Mouse (Mus musculus) MEL-GATA-1-ER (cell line): ENCODE data around the gene Kirrel3.

Experiments
- DNase-seq: peaks from one replicate; pipeline ENCODE4 v3.0.0-alpha.2; 2012; ENCODE audit warnings: low read depth; ENCODE audit errors: extremely low read depth

Gene Kirrel3

GRCm38 (mm10) chr9:34882211-34882610 is 396.5 kb downstream of the Kirrel3 start:
- DNase-seq, result no peak

GRCm38 (mm10) chr9:34883122-34883521 is 397.4 kb downstream of the Kirrel3 start:
- DNase-seq, result no peak

GRCm38 (mm10) chr9:34884325-34884724 is 398.6 kb downstream of the Kirrel3 start:
- no peak for DNase-seq

GRCm38 (mm10) chr9:34884942-34885341 is 399.2 kb downstream of the Kirrel3 start:
- no peak for DNase-seq

GRCm38 (mm10) chr9:34886746-34887145 is 401.1 kb downstream of the Kirrel3 start:
- no peak for DNase-seq

DNA sequence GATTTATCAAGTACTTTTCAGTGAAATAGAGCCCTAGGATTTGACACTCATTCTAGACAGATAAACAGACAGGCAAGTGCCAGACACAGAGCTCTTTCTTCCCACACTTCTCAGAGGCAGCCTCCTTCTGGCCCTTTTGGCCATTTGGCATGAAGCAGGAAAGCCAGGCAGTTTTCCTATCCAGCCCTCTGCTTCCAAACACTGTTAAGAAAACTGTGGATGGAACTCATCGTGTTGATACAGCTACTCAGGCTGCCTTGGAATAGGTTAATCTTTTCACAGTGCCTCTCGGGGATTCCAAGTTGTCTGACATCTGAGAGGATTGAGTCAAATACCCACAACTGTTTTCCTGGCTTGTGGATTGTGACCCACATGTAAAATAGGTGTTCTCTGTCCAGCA is 401.5 kb downstream of the Kirrel3 start:
- no peak for DNase-seq

DNA sequence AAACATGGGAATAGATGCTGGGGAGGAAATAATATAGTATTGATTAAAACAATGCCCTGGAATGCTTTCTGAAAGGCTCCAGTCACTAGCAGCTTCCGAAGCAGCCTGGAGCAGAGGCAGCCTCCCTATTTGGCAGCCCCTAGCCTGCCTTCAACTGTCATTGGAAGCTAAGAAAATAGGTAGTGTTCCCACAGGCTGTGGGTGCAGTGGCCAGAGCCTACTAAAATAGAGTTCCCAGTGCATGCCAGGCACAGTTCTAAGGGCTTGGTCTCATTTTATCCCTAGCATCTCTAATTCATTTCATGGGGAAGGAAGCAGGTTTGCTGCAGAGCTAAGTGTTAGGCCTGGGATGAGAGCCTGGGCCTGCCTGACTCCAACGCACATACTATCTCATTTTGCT is 402.6 kb downstream of the Kirrel3 start:
- no peak for DNase-seq

- DNase-seq, result no peak
Observed at GRCm38 (mm10) chr9:34901216-34901615, 415.5 kb downstream of the Kirrel3 start.

DNA sequence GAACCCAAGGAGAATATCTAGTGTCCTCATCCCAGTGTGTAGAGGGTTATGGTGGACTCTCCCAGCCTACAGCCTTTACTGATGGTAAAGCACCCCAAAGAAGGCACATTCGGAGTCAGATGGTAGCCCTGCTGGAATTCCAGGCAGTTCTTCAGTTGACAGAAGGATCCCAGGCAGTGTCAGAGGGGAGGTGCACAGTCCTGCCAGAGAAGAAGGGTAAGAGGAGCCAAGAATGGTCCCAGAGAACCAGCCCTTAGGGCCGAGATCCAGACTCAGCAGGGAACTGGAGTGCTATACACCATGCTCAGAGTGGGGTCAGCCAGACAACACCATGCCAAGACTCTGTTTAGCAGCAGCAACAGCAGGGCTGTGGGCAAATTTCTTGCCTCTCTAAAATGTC is 416.2 kb downstream of the Kirrel3 start:
- no peak for DNase-seq

GRCm38 (mm10) chr9:34905164-34905563 is 419.5 kb downstream of the Kirrel3 start:
- DNase-seq, result no peak

DNA sequence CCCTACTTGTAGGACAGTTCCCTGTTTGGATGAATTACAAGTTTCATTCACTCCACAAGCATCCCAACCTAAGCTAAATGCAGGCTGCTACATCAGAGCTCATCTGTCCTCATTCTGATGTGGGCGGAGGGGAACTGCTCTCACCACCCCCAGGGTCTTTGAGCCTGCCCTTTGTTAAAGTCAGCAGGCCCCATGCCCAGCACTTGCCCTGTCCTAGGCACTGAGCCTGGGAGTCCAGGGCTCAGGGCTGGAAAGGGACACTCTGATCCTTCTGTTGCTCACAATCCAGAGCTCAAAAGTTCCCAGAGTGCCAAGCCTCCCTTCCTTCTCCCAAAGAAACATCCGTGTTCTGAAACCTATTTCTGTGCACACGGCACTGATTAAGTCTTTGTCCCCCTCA is 422.3 kb downstream of the Kirrel3 start:
- DNase-seq, result no peak

GRCm38 (mm10) chr9:34911838-34912237 is 426.1 kb downstream of the Kirrel3 start:
- no peak for DNase-seq

- DNase-seq, result no peak
Observed at GRCm38 (mm10) chr9:34912273-34912972, 426.7 kb downstream of the Kirrel3 start.

- DNase-seq, result no peak
Observed at GRCm38 (mm10) chr9:34912996-34913395, 427.3 kb downstream of the Kirrel3 start.

- no peak for DNase-seq
Observed at GRCm38 (mm10) chr9:34918976-34919375, 433.3 kb downstream of the Kirrel3 start.

DNA sequence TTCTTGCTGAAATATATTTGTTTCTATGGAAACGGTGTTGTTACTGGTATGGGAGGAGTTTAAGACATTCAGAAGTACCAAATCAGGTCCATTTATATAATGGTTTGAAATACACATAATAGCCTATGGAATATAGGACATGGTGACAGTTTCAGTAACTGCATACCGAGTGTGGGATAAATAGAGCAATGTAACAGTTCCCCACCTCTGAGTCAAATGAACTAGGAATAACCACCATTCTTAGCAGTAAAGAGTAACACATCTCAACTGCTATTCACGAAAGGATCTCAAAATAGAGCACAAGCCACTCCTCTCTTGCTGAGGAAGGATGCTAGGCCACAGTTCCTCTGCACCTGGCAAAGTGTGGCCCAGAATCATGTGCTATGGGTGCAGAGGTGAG is 434.4 kb downstream of the Kirrel3 start:
- DNase-seq, result no peak

- no peak for DNase-seq
Observed at GRCm38 (mm10) chr9:34921941-34922340, 436.2 kb downstream of the Kirrel3 start.

DNA sequence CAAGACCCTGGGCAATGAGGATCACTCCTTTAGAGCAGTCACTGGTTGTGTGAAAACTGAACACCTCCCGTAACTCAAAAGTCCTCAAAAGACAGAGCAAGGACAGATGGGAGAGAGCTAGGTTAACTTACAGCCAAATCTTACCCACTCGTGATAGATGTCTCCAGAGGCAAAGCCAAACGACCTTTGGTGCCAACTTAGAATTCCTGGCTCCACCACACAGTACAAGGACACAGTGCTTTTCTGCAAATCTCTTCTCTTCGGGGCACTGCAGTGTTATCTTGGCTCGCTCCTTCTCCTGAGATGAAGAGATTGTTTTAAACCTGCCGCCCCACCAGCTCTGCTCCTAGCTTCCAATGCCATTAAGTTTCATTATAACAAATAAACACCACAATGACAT is 437.0 kb downstream of the Kirrel3 start:
- no peak for DNase-seq

DNA sequence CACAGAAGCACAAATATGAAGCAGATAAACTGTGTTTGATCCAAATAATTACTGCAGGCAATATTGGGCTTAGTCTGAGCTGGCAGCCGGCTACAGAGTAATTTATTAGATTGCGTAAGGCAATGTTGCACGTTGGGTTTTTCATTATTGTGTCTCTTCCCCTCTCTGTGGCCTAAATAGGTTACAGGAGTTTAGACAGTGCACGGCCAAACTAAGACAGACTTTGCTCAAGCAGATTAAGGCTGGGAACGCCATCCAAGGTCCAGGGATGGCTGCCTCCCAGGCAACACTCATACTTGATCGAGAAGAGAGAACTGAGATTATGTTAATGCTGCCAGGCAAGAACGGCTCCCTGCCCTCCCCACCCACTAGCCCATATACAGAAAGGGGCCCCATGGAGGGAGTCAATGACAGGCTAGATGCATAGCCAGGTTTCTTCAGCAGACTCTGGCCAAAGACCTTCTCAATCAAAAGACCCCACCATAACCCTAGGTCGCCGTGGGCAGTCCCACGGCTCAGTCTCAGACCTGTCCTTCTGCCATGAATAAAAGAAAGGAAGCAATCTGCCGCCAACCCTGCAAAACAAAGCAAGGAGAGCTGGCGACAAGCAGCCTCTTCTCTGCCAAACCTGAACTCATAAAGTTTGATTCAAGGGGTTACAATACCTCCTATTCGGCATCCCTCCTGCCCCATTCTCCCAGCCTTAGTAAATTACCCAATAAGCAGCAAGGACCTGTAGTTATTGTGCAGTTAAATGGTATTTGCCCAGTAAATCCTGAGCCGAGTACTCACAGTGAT is 437.6 kb downstream of the Kirrel3 start:
- DNase-seq, result no peak

DNA sequence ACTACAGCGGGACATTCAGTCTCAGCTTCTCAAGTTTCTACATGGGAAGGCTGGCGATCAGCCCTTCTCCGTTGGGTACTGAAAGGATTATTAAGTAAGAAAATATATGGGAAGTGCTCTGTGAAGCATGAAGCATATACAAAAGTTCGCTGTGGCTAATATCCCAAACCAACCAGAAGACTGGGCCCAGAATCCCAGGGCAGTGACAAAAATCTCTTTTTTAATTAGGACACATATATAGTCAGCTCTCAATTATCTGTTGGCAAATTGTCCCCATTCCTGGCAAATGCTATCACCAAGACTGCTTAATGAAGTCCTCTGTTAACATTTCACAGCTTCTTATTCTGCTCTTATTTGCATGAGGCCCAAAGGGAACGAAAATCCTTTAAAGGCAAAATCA is 439.9 kb downstream of the Kirrel3 start:
- DNase-seq, result no peak

GRCm38 (mm10) chr9:34930371-34930770 is 444.7 kb downstream of the Kirrel3 start:
- no peak for DNase-seq

- no peak for DNase-seq
Observed at GRCm38 (mm10) chr9:34938140-34938539, 452.4 kb downstream of the Kirrel3 start.

DNA sequence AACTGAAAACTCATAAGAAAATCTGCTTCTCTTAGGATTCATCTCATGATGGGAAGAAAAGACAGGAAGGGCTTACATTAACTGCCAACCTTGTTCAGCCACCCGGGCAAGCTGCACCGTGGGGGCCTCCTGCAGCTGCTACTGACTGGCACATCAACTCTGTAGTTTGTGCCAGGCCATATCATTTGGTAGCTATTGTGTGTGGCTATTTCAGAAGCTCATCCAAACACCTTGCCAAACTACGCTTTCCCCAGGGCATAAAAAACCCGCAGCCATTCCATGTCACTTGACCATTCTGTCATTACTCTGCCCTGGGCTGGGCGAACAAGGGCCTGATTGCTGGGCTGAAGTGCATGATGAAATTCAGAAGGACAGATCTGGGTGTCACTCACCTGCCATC is 453.9 kb downstream of the Kirrel3 start:
- no peak for DNase-seq
